In the genomic region with DNA sequence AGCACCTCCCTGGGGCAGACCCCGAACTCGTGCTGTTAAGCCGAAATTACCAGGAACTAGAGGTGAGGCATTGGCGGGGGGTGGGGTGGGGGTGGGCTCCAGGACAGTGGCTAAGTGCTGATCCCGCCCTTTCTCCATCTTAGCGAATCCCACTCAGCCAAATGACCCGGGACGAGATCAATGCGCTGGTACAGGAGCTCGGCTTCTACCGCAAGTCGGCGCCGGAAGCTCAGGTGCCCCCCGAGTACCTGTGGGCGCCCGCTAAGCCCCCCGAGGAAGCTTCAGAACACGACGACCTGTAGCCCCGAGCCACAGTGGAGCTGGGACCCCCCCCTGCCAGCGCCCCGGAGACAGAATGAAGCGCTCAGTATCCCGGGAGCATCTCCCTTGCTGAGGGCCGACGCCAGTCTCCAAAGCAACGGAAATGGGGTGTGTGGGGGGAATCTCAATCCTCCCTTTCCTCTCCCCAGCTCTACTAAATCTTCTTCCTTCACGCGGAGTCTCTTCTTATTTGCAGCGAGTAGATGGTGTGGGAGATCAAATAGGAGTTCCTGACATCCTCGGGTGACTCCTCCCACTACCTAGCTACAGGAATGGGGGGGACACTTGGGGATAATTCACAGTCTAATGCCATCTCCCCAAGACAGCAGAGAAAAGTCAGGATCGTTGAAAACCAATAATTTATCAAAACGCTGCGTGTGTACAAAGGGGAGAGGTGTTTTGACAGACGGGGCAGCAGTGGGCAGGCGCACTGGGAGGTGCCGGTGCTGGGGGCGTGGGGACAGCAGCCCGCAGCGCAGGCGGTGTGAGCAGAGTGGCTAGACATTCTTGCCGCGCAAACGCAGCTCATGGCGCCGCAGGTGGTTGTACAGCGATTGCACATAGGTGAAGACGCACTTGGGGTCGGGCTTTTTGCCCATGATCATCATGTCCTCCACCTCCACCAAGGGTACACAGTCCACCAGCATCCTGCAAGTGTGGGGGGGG, we compare ENCODE assay signal across 7 mouse cellular contexts. TPM values are rescaled to one million over a fixed set of nuclear protein-coding genes. Genes with fewer than 3 reads are reported as not detected.
DNase-seq lines count a peak whose midpoint lies in the region; ATAC-seq and TF ChIP-seq lines count a peak whose summit lies in the region.

No protein-coding gene starts in this region.

- TF ChIP-seq POLR2A in embryonic fibroblast, embryonic 13.5 days (IDR thresholded peaks at IDR 0.05; ENCODE audit: low read depth, low read length) = peak; percentile 24

- WGBS in hindbrain, postnatal 0 days = 2% methylated on average over 50 of the region's 50 CpGs
- 4% methylated on average over 50 of the region's 50 CpGs for WGBS in liver, embryonic 14.5 days (ENCODE audit: insufficient replicate concordance)

- peak overlapping the region; percentile 40 to 60 for H3K4me3 ChIP-seq in ES-E14 (ENCODE audit: insufficient read depth in 1 of 2, low read depth in 1 of 2, low read length in 2 of 2, poor library complexity in 1 of 2, severe bottlenecking in 1 of 2)
- no peak overlapping the region for H3K4me3 ChIP-seq in embryonic fibroblast, embryonic 13.5 days (ENCODE audit: insufficient read depth, low read length)
- peak overlapping the region; percentile 28 for H3K4me3 ChIP-seq in hindbrain, postnatal 0 days (ENCODE audit: low read length)
- no peak overlapping the region for H3K4me3 ChIP-seq in liver, embryonic 14.5 days (ENCODE audit: insufficient read depth in 1 of 2, low read depth in 2 of 2, low read length in 2 of 2)

- no peak for TF ChIP-seq EP300 in liver, embryonic 14.5 days (IDR thresholded peaks at IDR 0.05; ENCODE audit: low read depth)

- peaks cover 3 to 21% of the 10 kb centered on the region in 2 experiments for H3K4me1 ChIP-seq in ES-E14 (ENCODE audit: control insufficient read depth in 2 of 2, insufficient read depth in 2 of 2, low read length in 2 of 2, poor library complexity in 1 of 2)
- peaks cover 6% of the 10 kb centered on the region for H3K4me1 ChIP-seq in embryonic fibroblast, embryonic 13.5 days (ENCODE audit: control insufficient read depth, insufficient read depth, low read length)
- peaks cover 15% of the 10 kb centered on the region; the same call in 1 of the 2 replicates for H3K4me1 ChIP-seq in hindbrain, postnatal 0 days (ENCODE audit: insufficient read depth, low read length)
- peaks cover 0 to 2% of the 10 kb centered on the region in 2 experiments; a peak in 1 of 4 replicates for H3K4me1 ChIP-seq in liver, embryonic 14.5 days (replicated peaks; ENCODE audit: control insufficient read depth in 2 of 2, insufficient read depth in 2 of 2, low read length in 1 of 2)

- DNase-seq in ES-E14 (ENCODE audit: low read depth, low spot score) = no peak
- peak; percentile 55 for DNase-seq in hindbrain, postnatal 0 days (ENCODE audit: low spot score)
- DNase-seq in liver, embryonic 14.5 days (ENCODE audit: low read depth in 3 of 3, low spot score in 3 of 3) = no peak
- peak; percentile 55 for DNase-seq in retina, embryonic 14.5 days (ENCODE audit: low spot score)
- no peak for DNase-seq in urinary bladder, postnatal 4 days (ENCODE audit: low spot score in 2 of 2)

- no peaks in the 10 kb centered on the region for H3K9me3 ChIP-seq in ES-E14 (ENCODE audit: control insufficient read depth, insufficient read depth, low read depth, low read length)
- H3K9me3 ChIP-seq in hindbrain, postnatal 0 days (ENCODE audit: low read length) = no peaks in the 10 kb centered on the region
- no peaks in the 10 kb centered on the region for H3K9me3 ChIP-seq in liver, embryonic 14.5 days (ENCODE audit: control insufficient read depth, low read length)

- H3K9ac ChIP-seq in ES-E14 (ENCODE audit: insufficient read depth, low read depth, low read length, poor library complexity, severe bottlenecking) = peak overlapping the region; percentile 12; the same call in 1 of the 2 replicates
- peak overlapping the region; percentile 43 for H3K9ac ChIP-seq in hindbrain, postnatal 0 days (replicated peaks; ENCODE audit: low read length)
- H3K9ac ChIP-seq in liver, embryonic 14.5 days (replicated peaks) = no peak overlapping the region

- no peak overlapping the region for H3K27ac ChIP-seq in ES-E14 (ENCODE audit: insufficient read depth, low read depth, low read length, poor library complexity, severe bottlenecking)
- no peak overlapping the region for H3K27ac ChIP-seq in embryonic fibroblast, embryonic 13.5 days (ENCODE audit: insufficient read depth, low read length)
- H3K27ac ChIP-seq in hindbrain, postnatal 0 days = no peak overlapping the region
- no peak overlapping the region for H3K27ac ChIP-seq in liver, embryonic 14.5 days

- in situ Hi-C loops in ES-E14 (cut with MboI; ENCODE audit: low sequenced_read_pairs in 2 of 2, unreplicated experiment in 2 of 2) = no loop called here

- H3K36me3 ChIP-seq in ES-E14 (ENCODE audit: control insufficient read depth, insufficient read depth, low read length, poor library complexity, severe bottlenecking) = peaks cover 6% of the 10 kb centered on the region; the same call in 1 of the 2 replicates
- H3K36me3 ChIP-seq in hindbrain, postnatal 0 days (ENCODE audit: insufficient read depth, low read length) = 0 out of 2 replicates have a peak, but pooled peaks cover 6% of the 10 kb centered on the region
- no peaks in the 10 kb centered on the region for H3K36me3 ChIP-seq in liver, embryonic 14.5 days (replicated peaks; ENCODE audit: control insufficient read depth, insufficient read depth, low read depth)

- peak overlapping the region; percentile 60 for H3K4me2 ChIP-seq in hindbrain, postnatal 0 days (ENCODE audit: low read depth, low read length)
- H3K4me2 ChIP-seq in liver, embryonic 14.5 days (ENCODE audit: low read depth) = peak overlapping the region; percentile 39

- TF ChIP-seq CTCF in embryonic fibroblast, embryonic 13.5 days (IDR thresholded peaks at IDR 0.05; ENCODE audit: borderline replicate concordance, insufficient read depth, low read length) = no peak
- no peak; the same call in 1 of the 2 replicates for TF ChIP-seq CTCF in hindbrain, postnatal 0 days (IDR thresholded peaks at IDR 0.05; ENCODE audit: low read depth)
- no peak for TF ChIP-seq CTCF in liver, embryonic 14.5 days (IDR thresholded peaks at IDR 0.05; ENCODE audit: low read depth)

- peak; percentile 46 for ATAC-seq in CD4-positive, CD25-positive, alpha-beta regulatory T cell, adult 4 months
- peak; percentile 39; the same call in 1 of the 2 replicates for ATAC-seq in hindbrain, postnatal 0 days
- ATAC-seq in liver, embryonic 14.5 days (ENCODE audit: insufficient read depth) = no peak

- H3K27me3 ChIP-seq in hindbrain, postnatal 0 days (ENCODE audit: insufficient read depth, low read length) = no peaks in the 10 kb centered on the region
- H3K27me3 ChIP-seq in liver, embryonic 14.5 days (ENCODE audit: control insufficient read depth, insufficient read depth, low read length) = peaks cover 31% of the 10 kb centered on the region

TF ChIP-seq in ES-E14, 5 proteins besides CTCF, POLR2A, EP300 and RAD21:
- TF ChIP-seq ZNF384 (IDR thresholded peaks at IDR 0.05; ENCODE audit: low read depth, low read length) (no peak), HCFC1 (IDR thresholded peaks at IDR 0.05; ENCODE audit: borderline replicate concordance, insufficient read depth, low read length) (no peak), ZC3H11A (IDR thresholded peaks at IDR 0.05; ENCODE audit: borderline replicate concordance, low read depth, low read length) (no peak), CHD2 (IDR thresholded peaks at IDR 0.05; ENCODE audit: low read depth, low read length) (no peak), MAFK (IDR thresholded peaks at IDR 0.05; ENCODE audit: insufficient read depth, low read depth, low read length) (no peak)

RNA-seq across cellular contexts. Expression of a gene that starts 2.7 kb away (rescaled TPM):
- polyA plus RNA-seq in CD4-positive, CD25-positive, alpha-beta regulatory T cell, adult 4 months (2017; shearing (Covaris generic)) = 1 to 10 TPM; 7.6 to 8.9 TPM
- total RNA-seq in ES-E14 (2012; rRNA removed) = 43.8 and 50.3 TPM in 2 replicates
- 148 and 152 TPM in 2 replicates for polyA plus RNA-seq in embryonic fibroblast, embryonic 13.5 days (2011; ENCODE audit: insufficient read length, low read depth, missing spikeins)
- 321 and 384 TPM in 2 replicates for total RNA-seq in hindbrain, postnatal 0 days (2014; rRNA removed)
- polyA plus RNA-seq in hindbrain, postnatal 0 days (2015; fragmentation: Nextera tagmentation; extraction: Ambion mirVana) = 359 and 389 TPM in 2 replicates
- 8.5 and 12.2 TPM in 2 replicates for polyA plus RNA-seq in liver, embryonic 14.5 days (2012; rRNA removed)
- polyA plus RNA-seq in liver, embryonic 14.5 days (2014; fragmentation: Nextera tagmentation; extraction: Ambion mirVana) = 9.4 and 10.3 TPM in 2 replicates

RNA-seq across cellular contexts. Expression of a gene that starts 12.5 kb away (rescaled TPM):
- polyA plus RNA-seq in CD4-positive, CD25-positive, alpha-beta regulatory T cell, adult 4 months (2017; shearing (Covaris generic)) = under 1 TPM in 1 of 2 experiments, not detected in 1; 0.13 TPM
- total RNA-seq in ES-E14 (2012; rRNA removed) = 0.09 TPM in 1 of 2 replicates, not detected in the other
- polyA plus RNA-seq in embryonic fibroblast, embryonic 13.5 days (2011; ENCODE audit: insufficient read length, low read depth, missing spikeins) = not detected in 2 replicates
- 9.4 and 11.7 TPM in 2 replicates for total RNA-seq in hindbrain, postnatal 0 days (2014; rRNA removed)
- 14.6 and 15.3 TPM in 2 replicates for polyA plus RNA-seq in hindbrain, postnatal 0 days (2015; fragmentation: Nextera tagmentation; extraction: Ambion mirVana)
- 0.23 and 0.31 TPM in 2 replicates for polyA plus RNA-seq in liver, embryonic 14.5 days (2012; rRNA removed)
- polyA plus RNA-seq in liver, embryonic 14.5 days (2014; fragmentation: Nextera tagmentation; extraction: Ambion mirVana) = 0.27 and 0.38 TPM in 2 replicates

RNA-seq across cellular contexts. Expression of a gene that starts 23.3 kb away (rescaled TPM):
- polyA plus RNA-seq in CD4-positive, CD25-positive, alpha-beta regulatory T cell, adult 4 months (2017; shearing (Covaris generic)) = under 1 TPM; 0.16 to 0.65 TPM
- 17.3 and 19.0 TPM in 2 replicates for total RNA-seq in ES-E14 (2012; rRNA removed)
- 78.7 and 79.0 TPM in 2 replicates for polyA plus RNA-seq in embryonic fibroblast, embryonic 13.5 days (2011; ENCODE audit: insufficient read length, low read depth, missing spikeins)
- 7.7 and 10.0 TPM in 2 replicates for total RNA-seq in hindbrain, postnatal 0 days (2014; rRNA removed)
- polyA plus RNA-seq in hindbrain, postnatal 0 days (2015; fragmentation: Nextera tagmentation; extraction: Ambion mirVana) = 10.7 and 12.8 TPM in 2 replicates
- 3.3 and 4.5 TPM in 2 replicates for polyA plus RNA-seq in liver, embryonic 14.5 days (2012; rRNA removed)
- polyA plus RNA-seq in liver, embryonic 14.5 days (2014; fragmentation: Nextera tagmentation; extraction: Ambion mirVana) = 7.4 and 8.7 TPM in 2 replicates

RNA-seq across cellular contexts. Expression of a gene that starts 29.1 kb away (rescaled TPM):
- under 1 TPM in 1 of 2 experiments, not detected in 1; 0.20 TPM for polyA plus RNA-seq in CD4-positive, CD25-positive, alpha-beta regulatory T cell, adult 4 months (2017; shearing (Covaris generic))
- 0.16 TPM in 1 of 2 replicates, not detected in the other for total RNA-seq in ES-E14 (2012; rRNA removed)
- 0.25 TPM in 1 of 2 replicates, not detected in the other for polyA plus RNA-seq in embryonic fibroblast, embryonic 13.5 days (2011; ENCODE audit: insufficient read length, low read depth, missing spikeins)
- 30.4 and 34.8 TPM in 2 replicates for total RNA-seq in hindbrain, postnatal 0 days (2014; rRNA removed)
- polyA plus RNA-seq in hindbrain, postnatal 0 days (2015; fragmentation: Nextera tagmentation; extraction: Ambion mirVana) = 18.5 and 21.2 TPM in 2 replicates
- 0.06 and 0.11 TPM in 2 replicates for polyA plus RNA-seq in liver, embryonic 14.5 days (2012; rRNA removed)
- polyA plus RNA-seq in liver, embryonic 14.5 days (2014; fragmentation: Nextera tagmentation; extraction: Ambion mirVana) = 0.04 and 0.13 TPM in 2 replicates

Comparison
In these comparisons a context has a peak if more than half of its experiments do, and no peak if none do; other contexts are left out.
1. DNase-seq: peak in hindbrain, postnatal 0 days (single experiment) and retina, embryonic 14.5 days (single experiment); none in ES-E14 (single experiment), liver, embryonic 14.5 days (0 of 3) and urinary bladder, postnatal 4 days (0 of 2).
2. H3K4me3 ChIP-seq: peak in ES-E14 (2 of 2) and hindbrain, postnatal 0 days (single experiment); none in embryonic fibroblast, embryonic 13.5 days (single experiment) and liver, embryonic 14.5 days (0 of 2).
3. RNA of a gene that starts 2.7 kb away (polyA plus RNA-seq): 359 to 389 TPM in hindbrain, postnatal 0 days and 148 to 152 TPM in embryonic fibroblast, embryonic 13.5 days; 8.5 to 12.2 TPM in liver, embryonic 14.5 days and 7.6 to 8.9 TPM in CD4-positive, CD25-positive, alpha-beta regulatory T cell, adult 4 months; every median in the first group is over 10 times any median in the second.
4. RNA of a gene that starts 12.5 kb away (polyA plus RNA-seq): 14.6 to 15.3 TPM in hindbrain, postnatal 0 days; 0.23 to 0.38 TPM in liver, embryonic 14.5 days, 0.13 TPM in CD4-positive, CD25-positive, alpha-beta regulatory T cell, adult 4 months and not detected in embryonic fibroblast, embryonic 13.5 days; every median in the first group is over 10 times any median in the second.